Mouse (Mus musculus) erythroblast, embryonic 14.5 days (primary cell): Measurements from ENCODE around the gene Atg13.

ENCODE experiments used
- GATA1 ChIP-seq: IDR thresholded peaks from 2 replicates; pipeline ENCODE4 v1.6.1; 2012; ENCODE audit warnings: low read length, inconsistent platforms, mixed read lengths
- TAL1 ChIP-seq: IDR thresholded peaks from 3 replicates; pipeline ENCODE4 v1.6.1; 2012; ENCODE audit warnings: low read length, inconsistent platforms, mixed read lengths

DNA sequence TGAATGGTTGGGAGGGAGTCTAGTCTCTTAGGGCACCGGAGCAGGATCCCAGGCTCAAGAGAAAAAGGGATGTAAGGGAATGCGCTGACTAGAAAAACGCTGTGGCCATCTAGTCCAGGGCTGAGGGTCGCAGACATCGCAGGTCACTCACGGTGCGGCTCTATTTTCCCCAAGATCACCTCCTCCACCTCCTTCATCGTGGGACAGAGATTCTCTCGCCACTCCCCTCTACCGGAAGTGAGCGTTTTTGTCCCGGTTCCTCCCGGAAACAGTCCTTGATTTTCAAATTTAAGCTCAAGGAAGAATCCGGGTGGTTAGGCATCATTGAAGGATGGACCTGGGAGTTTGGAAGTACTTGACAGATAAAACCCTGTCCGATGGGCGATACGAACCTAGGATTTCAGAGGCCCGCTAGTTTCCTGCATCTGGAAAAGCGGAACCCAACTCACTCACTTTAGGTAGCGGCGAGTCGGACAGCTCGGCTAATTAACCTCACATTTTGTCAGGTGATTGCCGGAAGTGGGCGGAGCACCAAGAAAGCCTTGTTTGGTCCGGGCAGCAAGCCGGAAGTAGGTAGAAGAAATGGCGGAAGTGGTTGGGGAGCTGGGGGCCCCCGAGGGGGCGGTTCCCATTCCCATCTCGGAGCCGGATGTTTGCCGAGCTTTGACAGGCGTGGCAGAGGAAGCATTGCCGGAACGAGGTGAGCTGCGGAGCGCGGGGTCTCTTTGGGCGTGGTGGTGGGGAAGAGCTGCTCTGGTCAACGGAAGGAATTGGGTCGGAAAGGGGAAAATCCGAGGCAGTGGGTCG is 60.6 kb downstream of the Atg13 start, which contains the start of the genes Zfp408 and Arhgap1:
- no peak for TF ChIP-seq GATA1
- no peak for TF ChIP-seq TAL1
